Mouse (Mus musculus) thymus, adult 2 months (tissue): ENCODE results near the gene Srrm2. TPM values are rescaled to one million over a fixed set of nuclear protein-coding genes. Genes with fewer than 3 reads are reported as not detected.
A peak's percentile ranks its signal among the peaks of the same experiment; 100 is the strongest.

Experiments used
- DNase-seq: peaks from one replicate; pipeline ENCODE4 v3.0.0; 2021
- H3K27ac ChIP-seq: fragments of 200-500 bp; 2 replicates; pipeline ENCODE4 v1.5.1; 2012; ENCODE audit warnings: low read length, control low read depth; ENCODE audit not compliant: control insufficient read depth, insufficient read depth
- H3K27me3 ChIP-seq: fragments of 200-500 bp; 2 replicates; pipeline ENCODE4 v1.6.1; 2012; ENCODE audit warnings: mild to moderate bottlenecking, low read length, moderate library complexity, mixed read lengths; ENCODE audit not compliant: control insufficient read depth, insufficient read depth
- H3K36me3 ChIP-seq: fragments of 200-500 bp; 2 replicates; pipeline ENCODE4 v1.6.1; 2012; ENCODE audit warnings: mild to moderate bottlenecking, low read length, moderate library complexity; ENCODE audit not compliant: control insufficient read depth, insufficient read depth
- H3K4me1 ChIP-seq: fragments of 200-500 bp; replicated peaks from 2 replicates; pipeline ENCODE4 v1.6.1; 2012; ENCODE audit warnings: low read length; ENCODE audit not compliant: control insufficient read depth, insufficient read depth
- H3K4me3 ChIP-seq: fragments of 200-500 bp; 2 replicates; pipeline ENCODE4 v1.5.1; 2012; ENCODE audit warnings: mild to moderate bottlenecking, low read length, control low read depth, moderate library complexity; ENCODE audit not compliant: control insufficient read depth, insufficient read depth
- CTCF ChIP-seq: fragments of 200-500 bp; IDR thresholded peaks from 2 replicates; pipeline ENCODE4 v1.5.1; 2012; ENCODE audit warnings: mild to moderate bottlenecking, control low read depth, low read length, moderate library complexity, borderline replicate concordance; ENCODE audit not compliant: control insufficient read depth, poor library complexity, insufficient read depth; ENCODE audit errors: extremely low read depth
- POLR2A ChIP-seq: fragments of 200-500 bp; IDR thresholded peaks from 2 replicates; pipeline ENCODE4 v1.6.1; 2012; ENCODE audit warnings: mild to moderate bottlenecking, low read length, control low read depth, moderate library complexity; ENCODE audit not compliant: control insufficient read depth, poor library complexity, insufficient read depth; ENCODE audit errors: extremely low read depth
- WGBS: fragments of 180-500 bp; shearing (Covaris S2); methylation state at CpG from one replicate; pipeline ENCODE4 v1.1.7; 2018; 5-methylcytosine and 5-hydroxymethylcytosine counted together
- polyA plus RNA-seq: library from polyadenylated mRNA; depleted of rRNA; stranded (reverse); fragments of >200 nt; gene quantifications from 2 replicates; pipeline ENCODE4 v1.2.3, GENCODE M21; 2012

Srrm2 gene
- polyA plus RNA-seq, 1 experiment = 874 TPM

GRCm38 (mm10) chr17:23850028-23850427, 59.7 kb downstream of the Srrm2 start:
- Histone ChIP-seq H3K4me3 (no peak overlapping the region), H3K36me3 (no peaks in the 10 kb centered on the region), H3K27me3 (no peaks in the 10 kb centered on the region), H3K27ac (no peak overlapping the region), H3K4me1 (no peaks in the 10 kb centered on the region)
- WGBS = 89% methylated on average over 2 of the region's 2 CpGs
- TF ChIP-seq POLR2A = no peak
- no peak for DNase-seq

- TF ChIP-seq POLR2A (no peak), CTCF (no peak)
- no peak overlapping the region for H3K4me3 ChIP-seq
- H3K36me3 ChIP-seq = no peaks in the 10 kb centered on the region
- peak; percentile 53 for DNase-seq
- H3K4me1 ChIP-seq = no peaks in the 10 kb centered on the region
- no peak overlapping the region for H3K27ac ChIP-seq
- no peaks in the 10 kb centered on the region for H3K27me3 ChIP-seq
- 68% methylated on average over 18 of the region's 19 CpGs for WGBS
Measured at GRCm38 (mm10) chr17:23850853-23851749, 60.8 kb downstream of the Srrm2 start.

GRCm38 (mm10) chr17:23853292-23853691, 63.0 kb downstream of the Srrm2 start:
- H3K4me3 ChIP-seq = no peak overlapping the region
- H3K36me3 ChIP-seq = no peaks in the 10 kb centered on the region
- H3K27me3 ChIP-seq = no peaks in the 10 kb centered on the region
- H3K4me1 ChIP-seq = peaks cover 5% of the 10 kb centered on the region
- DNase-seq = peak; percentile 67
- 54% methylated on average over 5 of the region's 5 CpGs for WGBS
- H3K27ac ChIP-seq = no peak overlapping the region
- TF ChIP-seq POLR2A (no peak), CTCF (peak; percentile 68)

- no peak overlapping the region for H3K4me3 ChIP-seq
- no peak for TF ChIP-seq CTCF
- TF ChIP-seq POLR2A = no peak
- H3K36me3 ChIP-seq = no peaks in the 10 kb centered on the region
- H3K4me1 ChIP-seq = peaks cover 10% of the 10 kb centered on the region
- no peaks in the 10 kb centered on the region for H3K27me3 ChIP-seq
- no peak for DNase-seq
- H3K27ac ChIP-seq = no peak overlapping the region
- 95% methylated on average over 10 of the region's 10 CpGs for WGBS
Measured at GRCm38 (mm10) chr17:23854229-23854765, 64.0 kb downstream of the Srrm2 start.

- Histone ChIP-seq H3K27ac (no peak overlapping the region), H3K4me1 (peaks cover 11% of the 10 kb centered on the region), H3K4me3 (no peak overlapping the region), H3K36me3 (no peaks in the 10 kb centered on the region), H3K27me3 (no peaks in the 10 kb centered on the region; the same call in 1 of the 2 replicates)
- no peak for DNase-seq
- WGBS = 98% methylated on average over 6 of the region's 6 CpGs
- no peak for TF ChIP-seq CTCF
- TF ChIP-seq POLR2A = no peak
Measured at GRCm38 (mm10) chr17:23857193-23857592, 66.9 kb downstream of the Srrm2 start.

GRCm38 (mm10) chr17:23857913-23858312, 67.6 kb downstream of the Srrm2 start:
- no peaks in the 10 kb centered on the region for H3K36me3 ChIP-seq
- 95% methylated on average over 2 of the region's 2 CpGs for WGBS
- no peaks in the 10 kb centered on the region; the same call in 1 of the 2 replicates for H3K27me3 ChIP-seq
- no peak for DNase-seq
- peaks cover 11% of the 10 kb centered on the region for H3K4me1 ChIP-seq
- H3K4me3 ChIP-seq = no peak overlapping the region
- H3K27ac ChIP-seq = no peak overlapping the region
- TF ChIP-seq CTCF (no peak), POLR2A (no peak)

GRCm38 (mm10) chr17:23862926-23863325, 72.6 kb downstream of the Srrm2 start:
- Histone ChIP-seq H3K36me3 (no peaks in the 10 kb centered on the region), H3K27ac (no peak overlapping the region), H3K4me1 (peaks cover 9% of the 10 kb centered on the region), H3K27me3 (no peaks in the 10 kb centered on the region; the same call in 1 of the 2 replicates), H3K4me3 (no peak overlapping the region)
- 93% methylated on average over 4 of the region's 4 CpGs for WGBS
- DNase-seq = no peak
- no peak for TF ChIP-seq POLR2A
